Mouse (Mus musculus): ENCODE results near the gene Col19a1. TPM values are rescaled to one million over a fixed set of nuclear protein-coding genes. Genes with fewer than 3 reads are reported as not detected.

Gene Col19a1
- polyA plus RNA-seq, 1 experiment = 1.2 TPM

DNA sequence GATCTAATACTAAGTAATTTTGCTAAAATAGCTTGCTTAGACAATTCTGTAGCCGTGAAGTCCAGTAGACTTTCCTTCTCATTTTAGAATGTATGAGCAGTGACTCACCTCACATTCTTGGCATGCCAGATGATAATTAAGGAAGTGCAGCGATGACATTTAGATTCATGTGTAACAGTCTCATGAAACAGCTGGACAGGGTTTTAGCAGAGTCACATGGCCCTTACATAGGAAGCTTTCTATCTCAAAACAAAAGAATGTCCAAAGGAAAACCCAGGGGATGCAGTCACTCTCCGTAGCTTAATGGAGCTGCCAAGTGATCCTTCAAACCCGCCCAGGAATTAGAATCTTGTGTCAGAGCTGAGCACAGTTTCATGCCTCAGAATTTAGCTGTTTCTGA, 33.8 kb downstream of the Col19a1 start:
- no peaks in the 10 kb centered on the region for H3K4me1 ChIP-seq (ENCODE audit: control insufficient read depth, insufficient read depth, low read length)
- H3K4me3 ChIP-seq (replicated peaks; ENCODE audit: control insufficient read depth, low read depth, low read length) = no peak overlapping the region
- WGBS = 34% methylated on average over 4 of the region's 4 CpGs
- no peak overlapping the region for H3K27ac ChIP-seq (ENCODE audit: control insufficient read depth, insufficient read depth, low read depth, low read length, poor library complexity)
- TF ChIP-seq POLR2A (IDR thresholded peaks at IDR 0.05; ENCODE audit: borderline replicate concordance, control insufficient read depth, low read depth, low read length) (no peak), CTCF (IDR thresholded peaks at IDR 0.05; ENCODE audit: control insufficient read depth, insufficient read depth, low read length) (no peak)

DNA sequence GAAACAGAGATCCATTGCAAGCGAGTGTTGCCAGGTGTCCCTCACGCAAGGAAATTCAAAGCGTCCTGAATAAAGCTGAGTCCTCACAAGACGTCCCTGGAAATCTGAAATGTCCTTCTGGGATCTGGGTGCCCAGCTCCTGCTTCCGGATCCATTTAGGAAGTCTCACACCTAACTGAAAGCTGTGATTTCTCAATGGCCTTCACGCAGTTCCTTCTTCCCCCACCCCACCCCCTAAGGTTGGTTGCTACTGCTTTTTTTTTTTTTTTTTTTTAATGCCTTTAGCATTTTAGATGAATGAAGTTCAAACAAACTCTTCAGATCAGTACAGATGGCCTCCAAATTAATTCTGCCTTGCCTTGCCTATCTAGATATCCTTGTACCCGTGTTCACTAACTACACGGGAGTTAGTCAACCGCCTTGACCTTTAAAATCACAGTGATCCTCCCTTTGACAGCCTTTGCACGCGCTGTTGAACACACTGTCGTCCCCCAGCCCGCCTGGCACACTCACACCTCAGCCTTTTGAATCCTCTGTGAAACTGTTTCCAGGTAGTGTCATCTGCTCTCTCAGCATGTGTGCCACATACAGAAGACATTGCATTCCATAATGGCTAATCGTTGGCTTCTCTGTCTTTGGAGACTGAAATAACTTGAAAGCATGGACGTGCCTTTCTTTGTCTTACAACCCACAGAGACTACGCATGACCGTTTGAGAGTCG, 36.6 kb downstream of the Col19a1 start:
- H3K4me3 ChIP-seq (replicated peaks; ENCODE audit: control insufficient read depth, low read depth, low read length) = no peak overlapping the region
- H3K4me1 ChIP-seq (ENCODE audit: control insufficient read depth, insufficient read depth, low read length) = no peaks in the 10 kb centered on the region
- H3K27ac ChIP-seq (ENCODE audit: control insufficient read depth, insufficient read depth, low read depth, low read length, poor library complexity) = no peak overlapping the region
- TF ChIP-seq CTCF (IDR thresholded peaks at IDR 0.05; ENCODE audit: control insufficient read depth, insufficient read depth, low read length) = no peak
- TF ChIP-seq POLR2A (IDR thresholded peaks at IDR 0.05; ENCODE audit: borderline replicate concordance, control insufficient read depth, low read depth, low read length) = no peak
- 69% methylated on average over 18 of the region's 18 CpGs for WGBS

DNA sequence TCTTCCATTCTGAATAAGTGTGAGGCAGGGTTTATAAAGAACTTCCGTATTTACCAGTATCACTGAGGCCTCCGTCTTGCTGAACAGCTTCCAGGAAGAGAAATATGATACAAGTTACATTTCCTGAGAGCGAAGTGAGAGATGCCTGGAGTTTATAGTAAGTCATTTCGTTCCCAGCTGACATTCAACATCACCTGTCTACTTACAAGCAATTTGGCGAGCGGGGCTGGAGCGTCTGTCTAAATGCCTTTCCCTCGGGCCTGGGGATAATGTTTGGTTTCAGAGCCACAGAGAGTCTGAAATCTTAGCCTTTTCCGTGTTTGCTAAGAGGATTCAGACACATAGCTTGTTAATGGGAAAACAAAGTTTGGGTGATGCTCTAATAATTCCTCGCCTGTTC, 37.2 kb downstream of the Col19a1 start:
- 75% methylated on average over 10 of the region's 10 CpGs for WGBS

DNA sequence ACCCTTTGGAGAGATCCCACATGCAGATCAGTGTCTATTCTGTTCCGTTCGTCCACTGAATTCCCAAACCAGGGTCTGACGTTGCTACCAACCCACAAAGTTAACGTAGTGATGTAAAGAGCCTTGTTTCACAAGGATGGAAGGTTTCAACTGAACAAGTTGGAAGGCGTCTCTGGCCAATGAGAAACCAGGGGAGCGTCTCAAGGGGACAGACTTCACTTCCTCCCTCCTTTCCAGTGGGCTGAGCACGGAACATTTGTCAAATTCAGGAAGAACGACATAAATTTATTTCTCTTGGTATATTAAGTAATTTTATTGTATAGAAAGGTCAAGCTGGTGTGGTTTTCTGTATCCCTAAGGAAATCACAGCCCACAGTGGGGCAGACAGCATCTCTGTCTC, 38.2 kb downstream of the Col19a1 start:
- H3K4me1 ChIP-seq (ENCODE audit: control insufficient read depth, insufficient read depth, low read length) = no peaks in the 10 kb centered on the region
- no peak for TF ChIP-seq POLR2A (IDR thresholded peaks at IDR 0.05; ENCODE audit: borderline replicate concordance, control insufficient read depth, low read depth, low read length)
- TF ChIP-seq CTCF (IDR thresholded peaks at IDR 0.05; ENCODE audit: control insufficient read depth, insufficient read depth, low read length) = no peak
- 29% methylated on average over 8 of the region's 8 CpGs for WGBS
- no peak overlapping the region for H3K27ac ChIP-seq (ENCODE audit: control insufficient read depth, insufficient read depth, low read depth, low read length, poor library complexity)
- no peak overlapping the region for H3K4me3 ChIP-seq (replicated peaks; ENCODE audit: control insufficient read depth, low read depth, low read length)

More for the DNA sequence above, 37.2 kb downstream of the Col19a1 start:
- Histone ChIP-seq H3K27ac (ENCODE audit: control insufficient read depth, insufficient read depth, low read depth, low read length, poor library complexity) (no peak overlapping the region), H3K4me1 (ENCODE audit: control insufficient read depth, insufficient read depth, low read length) (no peaks in the 10 kb centered on the region), H3K4me3 (replicated peaks; ENCODE audit: control insufficient read depth, low read depth, low read length) (no peak overlapping the region)
- TF ChIP-seq POLR2A (IDR thresholded peaks at IDR 0.05; ENCODE audit: borderline replicate concordance, control insufficient read depth, low read depth, low read length) = no peak
- no peak for TF ChIP-seq CTCF (IDR thresholded peaks at IDR 0.05; ENCODE audit: control insufficient read depth, insufficient read depth, low read length)

DNA sequence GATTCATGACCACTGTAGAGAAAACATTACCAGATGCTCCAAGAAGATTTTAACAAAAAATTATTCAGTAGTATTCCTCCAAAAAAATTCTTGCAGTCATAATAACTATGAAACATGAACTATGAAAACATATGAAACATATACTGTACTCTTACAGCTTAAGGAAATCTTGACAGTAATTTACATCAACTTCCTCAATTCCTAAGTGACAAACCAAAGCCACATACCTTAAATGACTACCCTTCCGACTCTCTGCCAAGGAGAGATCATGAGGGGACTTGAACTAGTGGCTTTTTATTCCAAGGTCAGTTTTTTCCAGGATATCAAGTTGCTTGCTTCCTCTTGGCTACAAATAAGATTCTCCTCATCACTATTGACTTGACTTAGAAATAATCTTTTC, 39.7 kb downstream of the Col19a1 start:
- Histone ChIP-seq H3K4me1 (ENCODE audit: control insufficient read depth, insufficient read depth, low read length) (no peaks in the 10 kb centered on the region), H3K4me3 (replicated peaks; ENCODE audit: control insufficient read depth, low read depth, low read length) (no peak overlapping the region), H3K27ac (ENCODE audit: control insufficient read depth, insufficient read depth, low read depth, low read length, poor library complexity) (no peak overlapping the region)
- no peak for TF ChIP-seq CTCF (IDR thresholded peaks at IDR 0.05; ENCODE audit: control insufficient read depth, insufficient read depth, low read length)
- no peak for TF ChIP-seq POLR2A (IDR thresholded peaks at IDR 0.05; ENCODE audit: borderline replicate concordance, control insufficient read depth, low read depth, low read length)
- 14% methylated on average over 1 of the region's 1 CpGs for WGBS

DNA sequence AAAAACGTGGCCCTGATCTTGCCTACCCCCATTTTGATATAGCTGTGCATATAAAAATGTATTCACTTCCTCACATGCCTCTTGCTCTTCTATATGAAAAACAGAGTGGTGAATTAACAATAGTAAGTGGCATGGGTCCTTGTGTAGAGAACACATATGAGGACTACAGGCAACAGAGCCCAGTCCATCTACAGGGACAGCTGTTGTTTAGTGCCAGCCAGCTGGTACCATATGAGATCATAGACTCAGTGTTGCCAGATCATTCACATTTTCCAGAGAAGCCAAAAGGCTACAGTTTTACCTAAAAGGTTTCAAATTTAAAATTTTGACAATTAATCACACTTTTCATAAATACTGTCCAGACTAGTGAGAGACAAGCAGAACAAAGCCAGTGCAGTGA, 47.4 kb downstream of the Col19a1 start:
- TF ChIP-seq POLR2A (IDR thresholded peaks at IDR 0.05; ENCODE audit: borderline replicate concordance, control insufficient read depth, low read depth, low read length) (no peak), CTCF (IDR thresholded peaks at IDR 0.05; ENCODE audit: control insufficient read depth, insufficient read depth, low read length) (no peak)
- 45% methylated on average over 1 of the region's 1 CpGs for WGBS
- H3K4me3 ChIP-seq (replicated peaks; ENCODE audit: control insufficient read depth, low read depth, low read length) = no peak overlapping the region
- no peak overlapping the region for H3K27ac ChIP-seq (ENCODE audit: control insufficient read depth, insufficient read depth, low read depth, low read length, poor library complexity)
- no peaks in the 10 kb centered on the region for H3K4me1 ChIP-seq (ENCODE audit: control insufficient read depth, insufficient read depth, low read length)

DNA sequence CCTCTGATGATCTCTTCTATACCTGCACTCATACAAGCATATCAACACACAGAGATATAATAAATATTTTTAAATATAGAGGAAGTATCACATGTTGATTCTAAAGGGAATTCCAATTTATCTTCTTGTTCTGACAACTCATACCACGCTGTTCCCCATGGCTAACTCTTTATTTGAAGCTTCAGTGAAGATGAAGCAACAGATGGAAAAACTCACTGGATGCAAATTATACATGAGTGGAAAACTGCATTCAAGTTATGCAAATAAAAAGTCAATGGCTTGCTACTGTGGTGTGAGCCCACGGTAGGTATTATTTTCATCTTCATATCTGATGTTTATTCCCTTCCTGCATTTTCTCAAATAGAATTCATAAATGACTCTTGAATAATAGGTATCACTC, 60.1 kb downstream of the Col19a1 start:
- no peak for TF ChIP-seq POLR2A (IDR thresholded peaks at IDR 0.05; ENCODE audit: borderline replicate concordance, control insufficient read depth, low read depth, low read length)
- no peak for TF ChIP-seq CTCF (IDR thresholded peaks at IDR 0.05; ENCODE audit: control insufficient read depth, insufficient read depth, low read length)
- Histone ChIP-seq H3K27ac (ENCODE audit: control insufficient read depth, insufficient read depth, low read depth, low read length, poor library complexity) (no peak overlapping the region), H3K4me3 (replicated peaks; ENCODE audit: control insufficient read depth, low read depth, low read length) (no peak overlapping the region), H3K4me1 (ENCODE audit: control insufficient read depth, insufficient read depth, low read length) (no peaks in the 10 kb centered on the region)
- WGBS = 66% methylated on average over 2 of the region's 2 CpGs

DNA sequence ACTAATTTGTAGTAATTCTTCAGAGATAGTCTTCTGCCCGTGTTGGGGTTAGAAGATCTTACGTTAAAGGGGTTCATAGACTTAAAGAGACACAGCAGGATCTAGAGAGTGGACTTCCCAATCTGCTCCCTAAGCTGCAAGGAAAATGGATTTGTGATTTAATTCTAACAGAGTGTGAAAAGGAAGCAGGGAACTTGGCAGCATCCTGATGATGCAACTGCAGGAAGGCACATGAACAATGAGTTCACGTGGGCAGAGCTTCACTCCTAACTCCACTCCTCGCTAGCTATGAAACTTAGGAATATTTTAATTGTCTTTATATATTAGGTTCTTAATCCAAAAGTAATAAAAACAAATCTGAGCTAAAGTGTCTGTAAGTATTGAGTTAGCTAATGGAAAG, 69.8 kb downstream of the Col19a1 start:
- Histone ChIP-seq H3K4me1 (ENCODE audit: control insufficient read depth, insufficient read depth, low read length) (no peaks in the 10 kb centered on the region), H3K4me3 (replicated peaks; ENCODE audit: control insufficient read depth, low read depth, low read length) (no peak overlapping the region), H3K27ac (ENCODE audit: control insufficient read depth, insufficient read depth, low read depth, low read length, poor library complexity) (no peak overlapping the region)
- 65% methylated on average over 4 of the region's 4 CpGs for WGBS
- TF ChIP-seq POLR2A (IDR thresholded peaks at IDR 0.05; ENCODE audit: borderline replicate concordance, control insufficient read depth, low read depth, low read length) = no peak
- no peak for TF ChIP-seq CTCF (IDR thresholded peaks at IDR 0.05; ENCODE audit: control insufficient read depth, insufficient read depth, low read length)

DNA sequence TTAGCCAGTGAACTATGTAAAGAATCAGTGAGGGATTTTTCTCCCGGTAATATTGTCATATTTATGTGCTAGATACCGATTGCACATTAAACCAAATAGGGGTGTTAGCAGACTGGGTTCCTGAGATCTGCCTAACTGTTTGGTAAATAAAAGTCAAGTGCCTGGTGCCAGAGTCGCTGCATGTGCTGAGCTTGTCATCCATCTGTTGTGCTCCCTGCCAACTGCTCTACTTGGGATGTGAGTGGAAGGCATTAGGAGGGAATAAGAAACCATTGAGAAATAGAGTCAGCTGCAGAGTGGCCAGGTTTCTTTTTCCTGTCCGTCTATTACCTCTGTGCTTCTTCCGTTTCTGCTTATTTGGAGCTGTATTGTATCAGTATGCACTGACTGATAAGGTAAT, 71.9 kb downstream of the Col19a1 start:
- H3K4me1 ChIP-seq (ENCODE audit: control insufficient read depth, insufficient read depth, low read length) = no peaks in the 10 kb centered on the region
- no peak overlapping the region for H3K4me3 ChIP-seq (replicated peaks; ENCODE audit: control insufficient read depth, low read depth, low read length)
- no peak overlapping the region for H3K27ac ChIP-seq (ENCODE audit: control insufficient read depth, insufficient read depth, low read depth, low read length, poor library complexity)
- 72% methylated on average over 5 of the region's 5 CpGs for WGBS
- no peak for TF ChIP-seq POLR2A (IDR thresholded peaks at IDR 0.05; ENCODE audit: borderline replicate concordance, control insufficient read depth, low read depth, low read length)
- no peak for TF ChIP-seq CTCF (IDR thresholded peaks at IDR 0.05; ENCODE audit: control insufficient read depth, insufficient read depth, low read length)
